Mouse (Mus musculus) G1E-ER4 (cell line): ENCODE data around the gene Smchd1. TPM values are rescaled to one million over a fixed set of nuclear protein-coding genes. Genes with fewer than 3 reads are reported as not detected.

Experiments
- GATA1 ChIP-seq: IDR thresholded peaks from one replicate; pipeline ENCODE4 v1.8.0; 2012; ENCODE audit warnings: low read length, inconsistent platforms
- polyA plus RNA-seq: library from polyadenylated mRNA; stranded (reverse); fragments of >175 nt; gene quantifications from 2 replicates; pipeline ENCODE4 v1.2.3, GENCODE M21; 2012

Gene Smchd1
- polyA plus RNA-seq, 1 experiment, result 17.8 TPM

- TF ChIP-seq GATA1, result no peak
Measured at GRCm38 (mm10) chr17:71475705-71476089, 554 bp upstream of the Smchd1 start.

- no peak for TF ChIP-seq GATA1
Measured at GRCm38 (mm10) chr17:71474128-71474527, 1.0 kb downstream of the Smchd1 start.

- TF ChIP-seq GATA1, result no peak
Measured at GRCm38 (mm10) chr17:71471261-71471660, 3.9 kb downstream of the Smchd1 start.

- TF ChIP-seq GATA1, result no peak
Measured at GRCm38 (mm10) chr17:71460312-71460711, 14.8 kb downstream of the Smchd1 start.

GRCm38 (mm10) chr17:71459818-71460217 is 15.3 kb downstream of the Smchd1 start, which contains the start of gene Gm4707:
Gene Gm4707 (minus strand): TSS chr17:71459918.
- no peak for TF ChIP-seq GATA1

GRCm38 (mm10) chr17:71445191-71445590 is 30.0 kb downstream of the Smchd1 start:
- no peak for TF ChIP-seq GATA1

- TF ChIP-seq GATA1, result no peak
Measured at GRCm38 (mm10) chr17:71444718-71445117, 30.4 kb downstream of the Smchd1 start.

GRCm38 (mm10) chr17:71444126-71444525 is 31.0 kb downstream of the Smchd1 start:
- no peak for TF ChIP-seq GATA1

- TF ChIP-seq GATA1, result no peak
Measured at GRCm38 (mm10) chr17:71443273-71443672, 31.9 kb downstream of the Smchd1 start.

GRCm38 (mm10) chr17:71417008-71417407 is 58.1 kb downstream of the Smchd1 start:
- TF ChIP-seq GATA1, result no peak

GRCm38 (mm10) chr17:71387401-71387800 is 87.7 kb downstream of the Smchd1 start:
- TF ChIP-seq GATA1, result no peak

GRCm38 (mm10) chr17:71380346-71380745 is 94.8 kb downstream of the Smchd1 start:
- TF ChIP-seq GATA1, result no peak

GRCm38 (mm10) chr17:71377901-71378300 is 97.2 kb downstream of the Smchd1 start:
- TF ChIP-seq GATA1, result no peak

GRCm38 (mm10) chr17:71355526-71355925 is 119.6 kb downstream of the Smchd1 start:
- no peak for TF ChIP-seq GATA1

GRCm38 (mm10) chr17:71354205-71354604 is 120.9 kb downstream of the Smchd1 start:
- TF ChIP-seq GATA1, result no peak

- no peak for TF ChIP-seq GATA1
Measured at GRCm38 (mm10) chr17:71348188-71348587, 127.0 kb downstream of the Smchd1 start.

- TF ChIP-seq GATA1, result no peak
Measured at GRCm38 (mm10) chr17:71342006-71342405, 133.1 kb downstream of the Smchd1 start.

- TF ChIP-seq GATA1, result no peak
Measured at GRCm38 (mm10) chr17:71338627-71339026, 136.5 kb downstream of the Smchd1 start.
